Mouse (Mus musculus) neural tube, embryonic 13.5 days (tissue): Measurements from ENCODE around the gene Fam205a2. TPM values are rescaled to one million over a fixed set of nuclear protein-coding genes. Genes with fewer than 3 reads are reported as not detected.
"Not testable (repeated sequence)": the region's sequence is repeated elsewhere in the genome, so short reads cannot be mapped to it uniquely, and the experiment has no call there.

Experiments
- ATAC-seq: fragments of 200-750 bp; cut with Nextera tagmentation; 2 replicates; pipeline ENCODE4 v1.8.0; 2017; ENCODE audit warnings: low read depth, mild to moderate bottlenecking, moderate TSS enrichment, moderate library complexity
- H3K27ac ChIP-seq: fragments of 300-500 bp; sonication (generic); replicated peaks from 2 replicates; pipeline ENCODE4 v1.5.1; 2015; ENCODE audit warnings: moderate library complexity, mild to moderate bottlenecking, inconsistent platforms
- H3K27me3 ChIP-seq: fragments of 300-500 bp; sonication (generic); 2 replicates; pipeline ENCODE4 v1.6.1; 2015; ENCODE audit warnings: mild to moderate bottlenecking, inconsistent platforms
- H3K36me3 ChIP-seq: fragments of 300-500 bp; sonication (generic); 2 replicates; pipeline ENCODE4 v1.6.1; 2015; ENCODE audit warnings: mild to moderate bottlenecking, inconsistent platforms
- H3K4me1 ChIP-seq: fragments of 300-500 bp; sonication (generic); replicated peaks from 2 replicates; pipeline ENCODE4 v1.6.1; 2015; ENCODE audit warnings: inconsistent platforms
- H3K4me2 ChIP-seq: fragments of 300-500 bp; sonication (generic); 2 replicates; pipeline ENCODE4 v1.6.1; 2015; ENCODE audit warnings: inconsistent platforms, mild to moderate bottlenecking, moderate library complexity
- H3K4me3 ChIP-seq: fragments of 300-500 bp; sonication (generic); 2 replicates; pipeline ENCODE4 v1.5.1; 2015; ENCODE audit warnings: mild to moderate bottlenecking, inconsistent platforms
- H3K9ac ChIP-seq: fragments of 300-500 bp; sonication (generic); 2 replicates; pipeline ENCODE4 v1.6.1; 2015; ENCODE audit warnings: moderate library complexity, mild to moderate bottlenecking, inconsistent platforms
- H3K9me3 ChIP-seq: fragments of 300-500 bp; sonication (generic); 2 replicates; pipeline ENCODE4 v1.6.1; 2016; ENCODE audit warnings: inconsistent platforms
- WGBS: fragments of 180-500 bp; shearing (Covaris S2); methylation state at CpG from one replicate; pipeline ENCODE4 v1.1.7; 2015; 5-methylcytosine and 5-hydroxymethylcytosine counted together
- polyA plus RNA-seq: library from polyadenylated mRNA; unstranded; fragments of >200 nt; fragmentation: Nextera tagmentation; extraction: Ambion mirVana; gene quantifications from 2 replicates; pipeline ENCODE4 v1.2.1, GENCODE M21; 2015

Gene Fam205a2
- polyA plus RNA-seq: not detected in 2 replicates

DNA sequence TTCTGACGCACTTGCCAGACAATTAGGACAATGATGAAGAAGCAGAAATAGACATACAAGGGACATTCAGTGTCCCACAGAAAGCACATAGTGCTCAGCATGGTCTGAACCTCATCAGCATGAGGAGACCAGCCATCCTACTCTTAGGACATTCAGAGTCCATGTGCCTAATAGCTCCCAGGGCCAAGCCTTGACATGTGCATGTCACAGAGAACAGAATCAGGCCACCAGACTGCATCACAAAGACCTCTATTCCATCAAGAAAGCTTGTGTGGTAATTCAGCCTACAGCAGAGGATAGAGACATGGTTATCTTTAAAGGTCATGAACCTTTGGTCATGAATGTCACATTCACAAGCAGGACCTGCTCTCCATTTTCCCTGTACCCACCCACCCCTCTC is at the start of gene Fam205a2:
Fam205a2 (minus strand) TSS at position 101 of the 400 bp plus-strand sequence.
- not testable (repeated sequence) for H3K4me1 ChIP-seq, H3K27me3 ChIP-seq, H3K4me2 ChIP-seq, H3K9ac ChIP-seq, H3K9me3 ChIP-seq, H3K4me3 ChIP-seq, ATAC-seq, H3K27ac ChIP-seq, H3K36me3 ChIP-seq
- WGBS: no CpG with 5 or more reads among the region's 1 CpGs

Other genes with a start within 250 kb of the Fam205a2 start
- not detected in 2 replicates for gene Gm21953, start 233.9 kb downstream of the Fam205a2 start, polyA plus RNA-seq
- not detected in 2 replicates for gene Fam205a3, start 209.8 kb downstream of the Fam205a2 start, polyA plus RNA-seq
- gene Gm21586, start 88.8 kb downstream of the Fam205a2 start, polyA plus RNA-seq: not detected in 2 replicates
- gene Gm2163, start 61.4 kb downstream of the Fam205a2 start, polyA plus RNA-seq: 0.18 TPM in 1 of 2 replicates, not detected in the other
- gene Gm10591, start 84.0 kb upstream of the Fam205a2 start, polyA plus RNA-seq: not detected in 2 replicates
- gene Gm2564, start 101.5 kb upstream of the Fam205a2 start, polyA plus RNA-seq: not detected in 2 replicates
- not detected in 2 replicates for gene Ccl27b, start 127.1 kb upstream of the Fam205a2 start, polyA plus RNA-seq
- not detected in 2 replicates for gene Il11ra2, start 133.7 kb upstream of the Fam205a2 start, polyA plus RNA-seq
- 1.4 TPM in 1 of 2 replicates, not detected in the other for gene 4930578G10Rik, start 207.4 kb upstream of the Fam205a2 start, polyA plus RNA-seq
- gene Ccl19, start 228.4 kb upstream of the Fam205a2 start, polyA plus RNA-seq: not detected in 2 replicates
- 0.93 and 2.1 TPM in 2 replicates for gene Ccl21a, start 245.8 kb upstream of the Fam205a2 start, polyA plus RNA-seq